Mouse (Mus musculus): ENCODE data around the gene Ly6g5b.
"Not testable (repeated sequence)": the region's sequence is repeated elsewhere in the genome, so short reads cannot be mapped to it uniquely, and the experiment has no call there.

Ly6g5b gene

GRCm38 (mm10) chr17:35140490-35140996, 25.3 kb upstream of the Ly6g5b start:
- no peak for DNase-seq (ENCODE audit: low read depth, low spot score)

GRCm38 (mm10) chr17:35139269-35139668, 24.0 kb upstream of the Ly6g5b start:
- DNase-seq (ENCODE audit: low read depth, low spot score): no peak

- no peak for DNase-seq (ENCODE audit: low read depth, low spot score)
These were observed 20.5 kb upstream of the Ly6g5b start for GRCm38 (mm10) chr17:35135591-35136320.

- DNase-seq (ENCODE audit: low read depth, low spot score): peak; percentile 98
These were observed 19.8 kb upstream of the Ly6g5b start, which contains the start of gene Bag6 for GRCm38 (mm10) chr17:35134801-35135590. Gene Bag6, plus strand, starts transcription at chr17:35135178.

- no peak for DNase-seq (ENCODE audit: low read depth, low spot score)
These were observed 18.3 kb upstream of the Ly6g5b start for GRCm38 (mm10) chr17:35133517-35133916.

GRCm38 (mm10) chr17:35132174-35132560, 16.9 kb upstream of the Ly6g5b start:
- no peak for DNase-seq (ENCODE audit: low read depth, low spot score)

GRCm38 (mm10) chr17:35131500-35132173, 16.4 kb upstream of the Ly6g5b start, which contains the start of gene Apom:
Gene Apom, minus strand, starts transcription at chr17:35132050.
- no peak for DNase-seq (ENCODE audit: low read depth, low spot score)

GRCm38 (mm10) chr17:35131038-35131437, 15.8 kb upstream of the Ly6g5b start:
- DNase-seq (ENCODE audit: low read depth, low spot score): no peak

GRCm38 (mm10) chr17:35128996-35129395, 13.8 kb upstream of the Ly6g5b start:
- no peak for DNase-seq (ENCODE audit: low read depth, low spot score)

GRCm38 (mm10) chr17:35127017-35127416, 11.8 kb upstream of the Ly6g5b start:
- DNase-seq (ENCODE audit: low read depth, low spot score): no peak

GRCm38 (mm10) chr17:35126206-35126611, 11.0 kb upstream of the Ly6g5b start, which contains the start of gene D17H6S53E:
Gene D17H6S53E, plus strand, starts transcription at chr17:35126373.
- peak; percentile 86 for DNase-seq (ENCODE audit: low read depth, low spot score)

GRCm38 (mm10) chr17:35125578-35125977, 10.3 kb upstream of the Ly6g5b start:
- no peak for DNase-seq (ENCODE audit: low read depth, low spot score)

GRCm38 (mm10) chr17:35125081-35125480, 9.9 kb upstream of the Ly6g5b start:
- no peak for DNase-seq (ENCODE audit: low read depth, low spot score)

- DNase-seq (ENCODE audit: low read depth, low spot score): not testable (repeated sequence)
These were observed 9.2 kb upstream of the Ly6g5b start for GRCm38 (mm10) chr17:35124261-35124896.

- DNase-seq (ENCODE audit: low read depth, low spot score): not testable (repeated sequence)
These were observed 8.1 kb upstream of the Ly6g5b start for GRCm38 (mm10) chr17:35123287-35123686.

GRCm38 (mm10) chr17:35121871-35122303, 6.7 kb upstream of the Ly6g5b start, which contains the start of gene Csnk2b:
Gene Csnk2b, minus strand, starts transcription at chr17:35122053.
- DNase-seq (ENCODE audit: low read depth, low spot score): peak; percentile 73

GRCm38 (mm10) chr17:35121143-35121799, 6.0 kb upstream of the Ly6g5b start, which contains the start of gene Gpank1:
Gene Gpank1, plus strand, starts transcription at chr17:35121455.
- peak; percentile 98 for DNase-seq (ENCODE audit: low read depth, low spot score)

- no peak for DNase-seq (ENCODE audit: low read depth, low spot score)
These were observed 5.5 kb upstream of the Ly6g5b start for GRCm38 (mm10) chr17:35120745-35121142.

GRCm38 (mm10) chr17:35111774-35112173, 3.5 kb downstream of the Ly6g5b start:
- no peak for DNase-seq (ENCODE audit: low read depth, low spot score)

- no peak for DNase-seq (ENCODE audit: low read depth, low spot score)
These were observed 7.1 kb downstream of the Ly6g5b start, which contains the start of gene Ly6g5c for GRCm38 (mm10) chr17:35108097-35108496. Gene Ly6g5c, plus strand, starts transcription at chr17:35108279.
